Mouse (Mus musculus): ENCODE data around the gene Fam181a.

Fam181a gene

GRCm38 (mm10) chr12:103315831-103316545, 5.2 kb downstream of the Fam181a start:
- DNase-seq: no peak

GRCm38 (mm10) chr12:103322801-103323200, 12.0 kb downstream of the Fam181a start:
- peak in 1 of 2 experiments; percentile 51 for DNase-seq

- DNase-seq: peak; percentile 88 to 93
Observed at GRCm38 (mm10) chr12:103325156-103325857, 14.5 kb downstream of the Fam181a start.

- no peak for DNase-seq
Observed at GRCm38 (mm10) chr12:103326569-103326968, 15.8 kb downstream of the Fam181a start.

GRCm38 (mm10) chr12:103327107-103327506, 16.3 kb downstream of the Fam181a start:
- DNase-seq: no peak

- peak; percentile 64 to 73 for DNase-seq
Observed at GRCm38 (mm10) chr12:103328448-103329191, 17.8 kb downstream of the Fam181a start.

- no peak for DNase-seq
Observed at GRCm38 (mm10) chr12:103331491-103331890, 20.7 kb downstream of the Fam181a start.

- DNase-seq: no peak
Observed at GRCm38 (mm10) chr12:103332879-103333278, 22.1 kb downstream of the Fam181a start.

- DNase-seq: no peak
Observed at GRCm38 (mm10) chr12:103333426-103333825, 22.7 kb downstream of the Fam181a start.

GRCm38 (mm10) chr12:103336766-103337165, 26.0 kb downstream of the Fam181a start:
- DNase-seq: no peak

- no peak for DNase-seq
Observed at GRCm38 (mm10) chr12:103338162-103338798, 27.5 kb downstream of the Fam181a start.

GRCm38 (mm10) chr12:103341212-103341611, 30.4 kb downstream of the Fam181a start:
- no peak for DNase-seq

- DNase-seq: no peak
Observed at GRCm38 (mm10) chr12:103343456-103343855, 32.7 kb downstream of the Fam181a start.

GRCm38 (mm10) chr12:103344934-103345333, 34.2 kb downstream of the Fam181a start:
- DNase-seq: no peak

- no peak for DNase-seq
Observed at GRCm38 (mm10) chr12:103346945-103347344, 36.2 kb downstream of the Fam181a start.

GRCm38 (mm10) chr12:103347406-103347805, 36.6 kb downstream of the Fam181a start:
- DNase-seq: peak in 1 of 2 experiments; percentile 24

- peak; percentile 75 to 85 for DNase-seq
Observed at GRCm38 (mm10) chr12:103348506-103348905, 37.7 kb downstream of the Fam181a start.

- no peak for DNase-seq
Observed at GRCm38 (mm10) chr12:103352735-103353134, 42.0 kb downstream of the Fam181a start.

- DNase-seq: no peak
Observed at GRCm38 (mm10) chr12:103353538-103353937, 42.8 kb downstream of the Fam181a start.

- no peak for DNase-seq
Observed at GRCm38 (mm10) chr12:103355746-103356414, 45.1 kb downstream of the Fam181a start, which contains the start of gene Asb2. TSS of gene Asb2 (minus strand) at chr12:103356001.

GRCm38 (mm10) chr12:103356415-103356748, 45.6 kb downstream of the Fam181a start:
- DNase-seq: no peak

- DNase-seq: no peak
Observed at GRCm38 (mm10) chr12:103358216-103358615, 47.4 kb downstream of the Fam181a start.
